Mouse (Mus musculus): ENCODE data around the gene Btnl6.
"Not testable (repeated sequence)": the region's sequence is repeated elsewhere in the genome, so short reads cannot be mapped to it uniquely, and the experiment has no call there.

The Btnl6 gene

DNA sequence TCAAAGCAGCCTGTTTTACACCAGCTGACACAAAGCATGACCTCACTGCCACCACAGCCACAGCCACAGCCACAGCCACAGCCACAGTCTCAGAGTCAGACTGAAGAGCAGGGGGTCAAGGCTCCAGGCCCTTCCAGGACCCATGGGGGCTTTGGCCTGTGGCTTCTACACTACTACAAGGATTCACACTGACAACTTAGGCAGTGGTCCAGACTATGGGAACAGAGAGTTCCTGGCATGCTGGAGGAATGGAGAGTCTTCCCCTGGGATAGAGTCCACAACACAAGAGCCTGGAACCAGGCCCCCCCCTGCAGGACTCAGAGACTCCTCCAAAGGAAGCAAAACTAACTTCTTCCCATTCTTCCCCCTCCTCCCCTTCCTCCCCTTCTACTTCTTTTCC is 9.6 kb downstream of the Btnl6 start:
- no peak for ATAC-seq (ENCODE audit: insufficient number of reproducible peaks, low FRiP score, low TSS enrichment)

DNA sequence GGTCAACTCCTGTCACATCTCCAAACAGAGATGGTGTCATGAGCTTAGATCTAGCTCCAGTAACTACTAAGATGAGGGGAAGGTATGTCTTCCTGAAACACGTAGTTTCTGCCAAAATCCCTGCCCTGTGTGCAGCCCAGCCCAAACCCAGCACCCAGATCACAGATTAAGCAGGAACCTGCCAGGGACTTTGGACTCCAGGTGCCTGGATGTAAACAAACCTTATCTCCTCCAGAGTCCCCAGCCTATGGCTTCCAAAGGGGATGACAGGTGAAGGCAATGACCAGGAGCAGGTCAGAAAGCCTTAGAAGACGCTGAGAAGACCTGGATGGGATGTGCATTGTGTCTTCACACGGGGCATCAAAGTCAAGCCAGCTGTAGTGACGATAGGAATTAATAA is 19.4 kb downstream of the Btnl6 start:
- ATAC-seq (ENCODE audit: insufficient number of reproducible peaks, low FRiP score, low TSS enrichment) = not testable (repeated sequence)

DNA sequence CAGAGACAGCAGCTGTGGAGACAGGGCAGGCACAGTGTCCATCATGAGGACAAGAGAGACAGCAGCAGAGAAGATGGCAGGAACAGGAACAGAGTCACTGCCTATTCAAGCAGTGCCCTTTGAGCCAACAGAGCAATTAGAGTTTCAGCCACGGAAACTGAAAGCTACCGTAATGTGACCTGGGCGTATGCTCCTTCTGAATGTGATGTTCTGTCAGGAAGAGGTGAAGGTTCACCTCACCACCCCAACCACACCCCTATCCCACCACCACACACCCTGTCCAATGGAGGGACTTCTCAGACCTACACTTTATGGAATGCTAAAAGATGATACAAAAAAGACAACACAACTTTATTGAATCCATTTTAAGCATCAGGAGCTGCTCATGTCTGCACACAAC is 19.8 kb downstream of the Btnl6 start:
- not testable (repeated sequence) for ATAC-seq (ENCODE audit: insufficient number of reproducible peaks, low FRiP score, low TSS enrichment)

DNA sequence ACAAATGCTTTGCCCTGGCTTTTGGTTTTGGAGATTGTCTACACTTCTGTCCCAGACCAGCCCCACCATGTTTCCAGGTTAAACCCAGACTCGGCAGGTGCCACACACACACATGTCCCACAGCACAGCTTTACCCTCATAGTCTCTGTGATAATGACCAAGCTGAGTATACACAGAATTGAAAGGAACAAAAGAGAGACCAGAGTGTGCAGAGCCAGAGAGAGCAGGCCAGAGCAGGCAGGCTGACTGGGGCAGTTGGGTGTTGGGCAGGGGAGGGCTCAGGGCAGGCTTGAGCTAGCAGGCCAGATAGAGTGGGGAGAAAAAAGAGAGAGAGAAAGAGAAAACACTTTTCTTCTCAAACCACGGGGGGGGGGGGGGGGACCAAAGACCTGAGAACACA is 20.6 kb downstream of the Btnl6 start:
- ATAC-seq (ENCODE audit: insufficient number of reproducible peaks, low FRiP score, low TSS enrichment) = no peak

DNA sequence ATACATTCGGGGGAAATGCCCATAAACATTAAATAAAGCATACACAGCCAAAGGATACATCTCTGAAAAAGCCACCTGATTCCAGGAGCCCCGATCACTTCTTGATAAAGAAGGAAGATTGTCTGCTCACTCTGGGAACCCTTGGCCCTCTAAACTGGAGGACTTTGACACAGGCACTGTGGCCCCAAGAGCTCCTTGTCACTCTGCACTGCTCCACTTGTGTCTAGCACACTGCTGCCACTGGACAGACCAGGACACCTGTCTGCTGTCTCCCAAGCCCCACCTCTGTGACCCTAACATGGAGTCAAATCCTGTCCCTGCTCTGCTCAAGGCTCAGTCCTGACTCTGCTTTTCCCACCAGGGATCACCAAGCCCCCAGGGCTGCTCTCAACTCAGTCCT is 22.0 kb downstream of the Btnl6 start:
- not testable (repeated sequence) for ATAC-seq (ENCODE audit: insufficient number of reproducible peaks, low FRiP score, low TSS enrichment)

DNA sequence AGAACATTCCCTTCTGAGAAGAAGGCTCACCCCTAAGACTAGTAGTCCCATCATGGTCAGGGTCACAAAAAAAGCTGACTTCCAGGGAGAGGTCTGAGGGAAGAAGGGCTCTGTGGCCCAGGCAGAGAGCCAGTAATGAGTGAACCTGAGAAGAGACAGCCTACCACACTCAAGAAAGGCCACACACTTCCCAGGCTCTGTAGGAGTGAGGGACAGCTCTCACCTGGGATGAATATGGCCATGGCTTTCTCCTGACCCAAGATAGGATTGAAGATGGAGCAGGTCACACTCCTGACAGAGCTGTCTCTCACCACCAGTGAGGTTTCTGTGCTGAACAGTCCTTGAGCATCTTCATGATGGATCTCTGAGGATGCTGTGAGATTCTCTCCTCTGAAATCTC is 24.4 kb downstream of the Btnl6 start:
- ATAC-seq (ENCODE audit: insufficient number of reproducible peaks, low FRiP score, low TSS enrichment) = no peak

DNA sequence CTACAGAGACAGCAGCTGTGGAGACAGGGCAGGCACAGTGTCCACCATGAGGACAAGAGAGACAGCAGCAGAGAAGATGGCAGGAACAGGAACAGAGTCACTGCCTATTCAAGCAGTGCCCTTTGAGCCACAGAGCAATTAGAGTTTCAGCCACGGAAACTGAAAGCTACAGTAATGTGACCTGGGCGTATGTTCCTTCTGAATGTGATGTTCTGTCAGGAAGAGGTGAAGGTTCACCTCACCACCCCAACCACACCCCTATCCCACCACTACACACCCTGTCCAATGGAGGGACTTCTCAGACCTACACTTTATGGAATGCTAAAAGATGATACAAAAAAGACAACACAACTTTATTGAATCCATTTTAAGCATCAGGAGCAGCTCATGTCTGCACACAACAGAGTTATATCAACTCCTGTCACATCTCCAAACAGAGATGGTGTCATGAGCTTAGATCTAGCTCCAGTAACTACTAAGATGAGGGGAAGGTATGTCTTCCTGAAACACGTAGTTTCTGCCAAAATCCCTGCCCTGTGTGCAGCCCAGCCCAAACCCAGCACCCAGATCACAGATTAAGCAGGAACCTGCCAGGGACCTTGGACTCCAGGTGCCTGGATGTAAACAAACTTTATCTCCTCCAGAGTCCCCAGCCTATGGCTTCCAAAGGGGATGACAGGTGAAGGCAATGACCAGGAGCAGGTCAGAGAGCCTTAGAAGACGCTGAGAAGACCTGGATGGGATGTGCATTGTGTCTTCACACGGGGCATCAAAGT is 39.7 kb downstream of the Btnl6 start, which contains the start of gene Btnl4:
TSS of gene Btnl4 (minus strand) at position 81 of the 776 bp plus-strand sequence.
- not testable (repeated sequence) for ATAC-seq (ENCODE audit: insufficient number of reproducible peaks, low FRiP score, low TSS enrichment)

DNA sequence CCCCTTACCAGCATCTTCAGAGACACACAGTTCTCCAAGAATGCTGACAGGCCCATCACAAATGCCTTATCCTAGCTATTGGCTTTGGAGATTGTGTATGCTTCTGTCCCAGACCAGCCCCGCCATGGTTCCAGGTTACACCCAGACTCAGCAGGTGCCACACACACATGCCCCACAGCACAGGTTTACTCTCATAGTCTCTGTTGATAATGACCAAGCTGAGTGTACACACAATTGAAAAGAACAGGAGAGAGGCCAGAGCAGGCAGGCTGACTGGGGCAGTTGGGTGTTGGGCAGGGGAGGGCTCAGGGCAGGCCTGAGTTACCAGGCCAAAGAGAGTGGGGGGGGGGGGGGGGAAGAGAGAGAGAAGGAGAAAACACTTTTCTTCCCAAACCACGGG is 40.7 kb downstream of the Btnl6 start:
- no peak for ATAC-seq (ENCODE audit: insufficient number of reproducible peaks, low FRiP score, low TSS enrichment)

DNA sequence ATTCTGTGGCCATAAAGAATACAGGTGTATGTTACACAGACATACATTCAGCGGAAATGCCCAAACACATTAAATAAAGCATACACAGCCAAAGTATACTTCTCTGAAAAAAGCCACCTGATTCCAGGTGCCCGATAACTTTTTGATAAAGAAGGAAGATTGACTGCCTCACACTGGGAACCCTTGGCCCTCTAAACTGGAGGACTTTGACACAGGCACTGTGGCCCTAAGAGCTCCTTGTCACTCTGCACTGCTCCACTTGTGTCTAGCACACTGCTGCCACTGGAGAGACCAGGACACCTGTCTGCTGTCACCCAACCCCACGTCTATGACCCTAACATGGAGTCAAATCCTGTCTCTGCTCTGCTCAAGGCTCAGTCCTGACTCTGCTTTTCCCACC is 42.1 kb downstream of the Btnl6 start:
- no peak for ATAC-seq (ENCODE audit: insufficient number of reproducible peaks, low FRiP score, low TSS enrichment)

DNA sequence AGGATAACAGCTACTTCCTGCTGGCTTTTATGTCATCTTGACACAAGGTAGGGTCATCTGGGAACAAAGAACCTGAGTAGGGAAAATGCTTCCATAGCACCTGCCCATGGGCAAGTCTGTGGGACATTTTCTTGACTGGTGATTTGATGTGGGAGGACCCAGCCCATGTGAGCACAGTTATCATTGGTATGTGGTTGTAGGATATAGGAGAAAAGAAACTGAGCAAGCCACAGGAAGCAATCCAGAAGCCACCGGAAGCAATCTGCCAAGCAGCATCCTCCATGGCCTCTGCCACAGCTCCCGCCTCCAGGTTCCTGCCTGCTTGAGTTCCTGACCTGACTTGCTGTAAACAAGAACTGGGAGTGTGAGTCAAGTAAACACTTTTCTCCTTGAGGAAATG is 46.7 kb downstream of the Btnl6 start:
- no peak for ATAC-seq (ENCODE audit: insufficient number of reproducible peaks, low FRiP score, low TSS enrichment)

DNA sequence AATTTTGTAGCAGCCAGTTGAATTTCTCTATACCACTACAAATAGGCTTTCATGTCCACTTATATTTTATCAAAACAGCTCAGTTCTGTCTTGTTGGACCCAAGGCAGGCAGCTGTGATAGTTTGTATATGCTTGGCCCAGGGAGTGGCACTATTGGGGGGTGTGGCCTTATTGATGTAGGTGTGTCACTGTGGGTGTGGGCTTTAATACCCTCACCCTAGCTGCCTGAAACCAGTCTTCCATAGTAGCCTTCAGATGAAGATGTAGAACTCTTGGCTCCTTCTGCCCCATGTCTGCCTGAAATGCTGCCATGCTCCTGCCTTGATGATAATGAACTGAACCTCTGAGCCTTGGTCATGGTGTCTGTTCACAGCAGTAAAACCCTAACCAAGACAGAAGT is 51.2 kb downstream of the Btnl6 start:
- not testable (repeated sequence) for ATAC-seq (ENCODE audit: insufficient number of reproducible peaks, low FRiP score, low TSS enrichment)

DNA sequence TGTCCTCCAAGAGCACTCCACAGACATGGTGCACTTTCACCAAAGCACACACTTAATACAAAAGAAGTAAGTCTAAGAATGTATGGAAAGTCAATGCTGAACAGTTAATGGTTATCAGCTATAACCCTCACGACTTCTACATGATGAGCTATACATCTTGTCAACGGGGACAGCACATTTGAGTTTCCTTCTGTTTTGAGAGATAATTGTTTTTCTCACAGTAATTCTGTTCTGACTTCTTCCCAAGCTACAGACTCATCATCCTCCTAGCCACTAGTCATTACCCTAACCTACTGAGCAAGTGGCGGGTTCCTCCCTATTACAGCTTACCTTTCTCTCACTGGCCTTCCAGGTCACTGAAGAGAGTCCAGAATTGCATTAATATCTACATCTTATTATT is 57.9 kb downstream of the Btnl6 start:
- no peak for ATAC-seq (ENCODE audit: insufficient number of reproducible peaks, low FRiP score, low TSS enrichment)

All from cerebellum, adult (tissue).